Mouse (Mus musculus) MEL (cell line): ENCODE data around the gene Ryr1.

Experiments
- CTCF ChIP-seq, 3 experiments: IDR thresholded peaks in 2 of 3; conservative IDR thresholded peaks in 1 of 3; 2 replicates each; pipeline ENCODE4 v1.5.1; 2011 to 2012; ENCODE audit warnings: low read length in 3 of 3, low read depth in 2 of 3, mild to moderate bottlenecking in 2 of 3, improper control_type of control experiment in 1 of 3, inconsistent platforms in 1 of 3, mixed read lengths in 1 of 3, moderate library complexity in 1 of 3; ENCODE audit not compliant: control insufficient read depth in 1 of 3, insufficient read depth in 1 of 3, poor library complexity in 1 of 3, severe bottlenecking in 1 of 3
- ELF1 ChIP-seq: IDR thresholded peaks from 2 replicates; pipeline ENCODE4 v1.6.1; 2014; ENCODE audit warnings: low read depth, mild to moderate bottlenecking, inconsistent platforms, low read length, improper control_type of control experiment, moderate library complexity
- EP300 ChIP-seq, 2 experiments: IDR thresholded peaks; 2 replicates each; pipeline ENCODE4 v1.6.1; 2011; ENCODE audit warnings: improper control_type of control experiment in 2 of 2, low read length in 2 of 2, low read depth in 1 of 2, mild to moderate bottlenecking in 1 of 2
- GABPA ChIP-seq: IDR thresholded peaks from 2 replicates; pipeline ENCODE4 v1.6.1; 2012; ENCODE audit warnings: low read depth, mild to moderate bottlenecking, inconsistent platforms, low read length, improper control_type of control experiment, moderate library complexity
- GATA1 ChIP-seq: IDR thresholded peaks from 2 replicates; pipeline ENCODE4 v1.6.1; 2011; ENCODE audit warnings: low read depth, low read length, improper control_type of control experiment
- HCFC1 ChIP-seq: IDR thresholded peaks from 2 replicates; pipeline ENCODE4 v1.6.1; 2012; ENCODE audit warnings: low read depth, mild to moderate bottlenecking, inconsistent platforms, low read length, improper control_type of control experiment, moderate library complexity
- MAZ ChIP-seq: IDR thresholded peaks from 2 replicates; pipeline ENCODE4 v1.6.1; 2012; ENCODE audit warnings: low read depth, mild to moderate bottlenecking, inconsistent platforms, low read length, improper control_type of control experiment
- MXI1 ChIP-seq: IDR thresholded peaks from 2 replicates; pipeline ENCODE4 v1.6.1; 2011; ENCODE audit warnings: mild to moderate bottlenecking, low read depth, low read length, improper control_type of control experiment
- NELFE ChIP-seq: IDR thresholded peaks from 2 replicates; pipeline ENCODE4 v1.6.1; 2011; ENCODE audit warnings: low read depth, low read length, improper control_type of control experiment
- NRF1 ChIP-seq: IDR thresholded peaks from 2 replicates; pipeline ENCODE4 v1.6.1; 2014; ENCODE audit warnings: low read depth, mild to moderate bottlenecking, inconsistent platforms, low read length, improper control_type of control experiment, moderate library complexity; ENCODE audit not compliant: poor library complexity, insufficient read depth, severe bottlenecking
- POLR2A ChIP-seq, 2 experiments: IDR thresholded peaks; 2 replicates each; pipeline ENCODE4 v1.6.1; 2011 to 2012; ENCODE audit warnings: low read length in 2 of 2, mild to moderate bottlenecking in 2 of 2, control low read depth in 1 of 2, improper control_type of control experiment in 1 of 2, low read depth in 1 of 2, moderate library complexity in 1 of 2; ENCODE audit not compliant: control insufficient read depth in 1 of 2, insufficient read depth in 1 of 2, poor library complexity in 1 of 2
- UBTF ChIP-seq: IDR thresholded peaks from 2 replicates; pipeline ENCODE4 v1.6.1; 2012; ENCODE audit warnings: low read depth, mild to moderate bottlenecking, inconsistent platforms, low read length, improper control_type of control experiment, moderate library complexity, borderline replicate concordance; ENCODE audit not compliant: insufficient read depth
- ZC3H11A ChIP-seq: IDR thresholded peaks from 2 replicates; pipeline ENCODE4 v1.6.1; 2012; ENCODE audit warnings: low read depth, mild to moderate bottlenecking, inconsistent platforms, low read length, improper control_type of control experiment
- ZNF384 ChIP-seq: IDR thresholded peaks from 2 replicates; pipeline ENCODE4 v1.6.1; 2012; ENCODE audit warnings: low read depth, mild to moderate bottlenecking, inconsistent platforms, low read length, improper control_type of control experiment

DNA sequence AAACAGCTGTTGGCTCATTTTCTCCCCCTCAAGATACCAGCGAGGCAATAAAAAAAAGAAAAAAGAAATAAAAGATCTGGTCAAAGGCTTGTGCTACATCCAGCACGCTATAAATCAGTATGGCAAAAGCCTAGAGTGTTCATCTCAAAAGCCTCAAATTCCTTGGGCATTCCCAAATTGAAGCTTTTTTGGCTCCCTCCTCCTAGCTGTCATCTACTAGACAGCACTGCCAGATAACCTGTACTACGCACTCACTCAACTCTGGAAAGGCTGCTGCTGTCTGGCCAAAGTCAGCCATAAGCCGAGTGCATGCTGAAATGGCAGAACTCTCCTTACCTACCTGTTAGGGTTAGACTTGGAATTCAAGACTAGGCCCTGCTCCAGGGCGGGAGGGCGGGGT is 167.7 kb downstream of the Ryr1 start:
- no peak for TF ChIP-seq GABPA
- no peak for TF ChIP-seq POLR2A (IDR thresholded peaks at IDR 0.05; ENCODE audit: control insufficient read depth in 1 of 2, insufficient read depth in 1 of 2, low read depth in 1 of 2, low read length in 2 of 2, poor library complexity in 1 of 2)
- TF ChIP-seq ZC3H11A = no peak
- no peak for TF ChIP-seq NRF1
- no peak for TF ChIP-seq CTCF (IDR thresholded peaks at IDR 0.05 in 2 of 3, conservative IDR thresholded peaks at IDR 0.05 in 1 of 3; ENCODE audit: control insufficient read depth in 1 of 3, insufficient read depth in 1 of 3, low read depth in 2 of 3, low read length in 3 of 3, poor library complexity in 1 of 3, severe bottlenecking in 1 of 3)
- TF ChIP-seq ELF1 = no peak
- TF ChIP-seq GATA1 = no peak
- TF ChIP-seq MAZ = no peak
- no peak for TF ChIP-seq NELFE
- no peak for TF ChIP-seq UBTF
- no peak for TF ChIP-seq MXI1
- no peak for TF ChIP-seq HCFC1
- no peak for TF ChIP-seq ZNF384
- no peak for TF ChIP-seq EP300 (IDR thresholded peaks at IDR 0.05; ENCODE audit: low read depth in 1 of 2, low read length in 2 of 2)
